Mouse (Mus musculus): ENCODE measurements around the gene Esrrg.

- TF ChIP-seq CTCF (conservative IDR thresholded peaks at IDR 0.05; ENCODE audit: low read length), result no peak
- no peak for TF ChIP-seq POU5F1 (IDR thresholded peaks at IDR 0.05; ENCODE audit: borderline replicate concordance, low read length)
- no peak for TF ChIP-seq NANOG (IDR thresholded peaks at IDR 0.05; ENCODE audit: borderline replicate concordance, low read length)
Measured at GRCm38 (mm10) chr1:188156520-188156919, 547.9 kb downstream of the Esrrg start.

Data from E14TG2a.4 (cell line).